Mouse (Mus musculus) gastrocnemius, postnatal 4 days (tissue): ENCODE measurements around the gene Ncapd2. TPM values are rescaled to one million over a fixed set of nuclear protein-coding genes. Genes with fewer than 3 reads are reported as not detected.
A peak's percentile ranks its signal among the peaks of the same experiment; 100 is the strongest.

ENCODE experiments used
- DNase-seq, 2 experiments: peaks; one replicate each; pipeline ENCODE4 v3.0.0; 2021 to 2022; ENCODE audit warnings: low spot score in 2 of 2, mixed read lengths in 2 of 2
- total RNA-seq, 2 experiments: library from RNA; stranded (reverse); gene quantifications; 2 replicates each; pipeline ENCODE4 v1.2.3; 2021

The Ncapd2 gene
- total RNA-seq, 2 experiments from 2014 or later, result 66.1 to 68.8 TPM

DNA sequence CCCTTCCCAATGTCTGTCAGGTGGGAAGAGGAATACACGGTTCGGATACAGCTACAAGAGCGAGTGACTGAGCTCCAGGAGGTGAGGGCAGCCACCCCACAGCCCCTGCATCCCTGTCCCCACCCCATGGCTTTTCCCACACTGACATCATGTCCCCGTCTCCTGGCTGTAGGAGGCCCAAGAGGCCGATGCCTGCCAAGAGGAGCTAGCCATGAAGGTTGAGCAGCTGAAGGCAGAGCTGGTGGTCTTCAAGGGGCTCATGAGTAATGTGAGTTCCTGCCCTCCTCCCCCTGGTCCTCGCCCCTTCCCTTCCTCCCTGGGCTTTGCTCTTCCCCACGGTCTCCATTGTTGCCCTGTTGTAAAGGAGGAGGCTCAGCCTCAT, 41.9 kb downstream of the Ncapd2 start:
- DNase-seq, result no peak

DNA sequence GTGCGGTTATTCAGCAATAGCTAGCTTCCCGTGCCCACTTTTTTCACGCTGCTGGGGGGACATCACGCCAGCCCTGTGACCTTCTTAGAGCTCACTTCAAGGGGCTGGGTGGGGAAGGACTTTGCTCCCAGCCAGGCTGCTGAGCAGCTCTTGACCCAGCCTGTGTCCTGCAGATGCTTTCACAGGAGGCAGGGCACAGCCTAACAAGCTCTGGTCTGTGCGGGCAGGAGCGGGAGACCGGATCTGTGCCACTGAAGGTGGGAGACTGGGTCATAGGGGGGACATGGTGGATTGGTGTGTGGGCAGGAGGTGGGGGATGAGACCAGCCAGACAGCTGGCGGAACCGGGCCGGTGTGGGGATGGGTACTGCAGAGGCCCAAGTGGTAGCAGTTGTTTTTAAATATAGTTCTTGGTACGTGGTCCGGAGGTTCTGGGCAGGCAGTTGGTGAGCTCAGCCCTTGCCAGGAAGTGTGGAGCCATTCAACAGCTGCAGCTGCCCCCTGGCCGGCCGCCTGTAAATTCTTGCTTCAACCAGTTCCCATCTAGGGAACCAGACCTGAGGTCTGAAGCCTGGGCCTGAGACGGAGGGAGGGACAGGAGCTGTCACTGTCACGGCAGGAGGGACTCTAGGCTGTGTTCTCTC, 42.5 kb downstream of the Ncapd2 start:
- peak in 1 of 2 experiments; percentile 81 for DNase-seq

DNA sequence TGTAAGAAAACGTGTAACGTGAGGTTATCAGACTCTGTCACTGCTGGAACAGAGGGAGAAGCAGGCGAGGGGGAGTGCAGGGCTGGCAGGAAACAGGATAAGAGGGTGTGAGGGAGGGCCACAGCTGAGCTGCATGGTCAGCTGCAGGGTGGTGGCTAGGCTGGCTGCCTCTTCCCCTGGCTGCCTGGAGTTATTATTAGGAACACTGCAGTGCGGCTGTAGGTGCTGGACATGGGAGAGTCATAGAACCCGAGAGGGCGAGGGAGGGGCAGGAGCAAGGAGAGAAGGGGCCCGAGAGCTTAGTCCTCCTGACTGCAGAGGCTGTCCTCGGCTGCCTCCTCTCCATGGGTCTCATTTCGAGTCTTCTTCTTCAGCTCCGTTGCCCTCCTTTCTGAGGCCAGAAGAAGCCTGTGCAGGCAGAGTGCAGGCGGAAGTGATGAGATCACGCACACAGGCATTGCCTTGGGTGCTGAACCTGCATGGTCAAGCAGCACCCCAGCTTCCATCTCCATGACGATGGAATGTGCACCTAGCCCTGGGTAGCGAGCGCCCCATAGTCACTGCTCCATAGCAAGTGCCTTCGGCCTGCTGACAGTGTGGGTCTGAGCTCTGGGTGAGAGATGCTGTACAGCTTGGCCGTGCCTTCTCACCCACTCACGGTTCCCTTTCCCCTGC, 43.1 kb downstream of the Ncapd2 start:
- DNase-seq, result peak in 1 of 2 experiments; percentile 61

DNA sequence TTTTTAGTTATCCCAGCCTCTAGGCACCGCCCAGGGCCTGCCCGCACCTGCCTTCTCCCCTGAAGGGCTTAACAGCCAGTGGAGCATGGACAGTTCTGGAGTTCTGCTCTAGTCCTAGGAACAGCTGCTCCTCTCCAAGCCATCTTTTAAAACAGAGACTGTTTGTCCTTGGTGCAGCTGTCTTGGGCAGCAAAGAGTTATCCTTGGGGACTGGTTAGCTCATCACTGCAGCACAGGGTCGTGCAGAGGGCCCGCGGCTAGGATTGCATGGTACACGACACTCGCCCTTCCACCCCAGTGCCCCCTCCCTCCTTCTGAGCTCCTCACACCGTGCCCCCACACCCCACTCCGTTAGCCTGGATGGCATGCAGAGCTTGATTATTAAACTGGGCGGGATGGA, 44.2 kb downstream of the Ncapd2 start:
- peak in 1 of 2 experiments; percentile 42 for DNase-seq

DNA sequence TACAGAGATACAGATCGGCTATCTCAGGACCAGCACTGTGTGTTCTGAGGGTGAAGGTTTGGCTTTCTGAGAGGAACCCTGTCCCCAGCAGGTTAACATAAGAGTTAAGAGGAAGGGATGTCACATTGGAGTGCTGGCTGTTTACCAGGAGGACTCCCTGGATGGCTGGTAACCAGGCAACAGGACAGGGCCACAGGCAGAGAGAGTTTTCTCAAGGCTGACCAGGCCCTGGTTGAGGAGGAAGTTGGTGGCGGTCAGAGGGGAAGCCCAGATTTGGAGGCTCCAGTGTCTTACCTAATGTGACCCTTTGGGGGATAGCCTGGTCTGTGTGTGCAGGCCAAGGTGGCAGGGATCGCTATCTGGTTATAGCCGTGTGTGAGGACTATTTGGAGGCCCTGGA, 44.7 kb downstream of the Ncapd2 start:
- DNase-seq, result peak in 1 of 2 experiments; percentile 40

DNA sequence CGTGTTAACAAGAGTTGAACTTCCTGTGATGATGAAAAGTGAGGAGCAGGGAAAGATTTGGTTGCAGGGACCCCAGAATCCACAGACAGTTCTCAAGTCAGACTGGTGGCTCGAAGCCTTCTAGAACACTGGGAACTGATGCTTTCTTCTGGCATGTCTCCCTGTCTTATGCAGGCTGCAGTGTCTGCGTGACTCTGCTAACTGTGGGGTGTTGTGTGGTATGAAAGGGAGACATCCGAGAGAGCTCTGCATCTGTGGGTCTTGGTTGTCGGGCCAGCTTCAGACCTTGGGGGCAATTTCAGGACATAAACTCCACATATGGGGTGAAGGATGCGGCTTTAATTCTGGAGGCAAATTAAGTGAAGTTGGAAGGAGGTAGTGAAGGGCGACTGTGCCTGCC, 45.4 kb downstream of the Ncapd2 start:
- no peak for DNase-seq

DNA sequence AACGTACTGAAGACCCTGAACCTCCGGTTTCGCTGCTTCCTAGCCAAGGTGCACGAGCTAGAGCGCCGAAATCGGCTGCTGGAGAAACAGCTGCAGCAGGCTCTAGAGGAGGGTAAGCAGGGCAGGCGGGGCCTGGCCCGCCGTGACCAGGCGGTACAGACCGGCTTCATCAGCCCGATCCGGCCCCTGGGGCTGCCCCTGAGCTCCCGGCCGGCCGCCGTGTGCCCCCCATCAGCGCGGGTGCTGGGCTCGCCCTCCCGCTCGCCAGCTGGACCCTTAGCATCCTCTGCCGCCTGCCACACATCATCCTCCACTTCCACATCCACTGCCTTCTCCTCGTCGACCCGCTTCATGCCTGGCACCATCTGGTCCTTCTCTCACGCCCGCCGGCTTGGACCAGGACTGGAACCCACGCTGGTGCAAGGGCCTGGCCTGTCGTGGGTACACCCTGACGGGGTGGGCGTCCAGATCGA, 46.0 kb downstream of the Ncapd2 start:
- DNase-seq, result peak in 1 of 2 experiments; percentile 29

DNA sequence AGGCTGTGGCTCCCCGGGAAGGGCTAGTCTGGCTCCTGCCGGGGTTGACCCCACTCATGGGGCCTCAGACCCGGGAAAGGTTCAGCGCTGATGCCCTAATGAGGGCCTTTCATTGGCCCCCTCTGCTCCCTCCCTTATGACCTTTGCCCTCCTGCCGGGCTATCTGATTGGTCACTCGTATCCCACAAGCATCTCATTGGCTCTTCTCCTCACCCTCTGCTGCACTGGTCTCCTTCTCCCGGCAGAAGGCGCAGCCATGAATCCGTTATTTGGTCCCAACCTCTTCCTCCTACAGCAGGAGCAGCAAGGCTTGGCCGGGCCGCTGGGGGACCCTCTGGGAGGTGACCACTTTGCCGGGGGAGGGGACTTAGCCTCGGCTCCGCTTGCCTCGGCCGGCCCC, 46.5 kb downstream of the Ncapd2 start, which contains the start of gene Iffo1:
TSS of gene Iffo1 (plus strand) at position 241 of the 400 bp plus-strand sequence.
- peak; percentile 71 to 87 for DNase-seq

DNA sequence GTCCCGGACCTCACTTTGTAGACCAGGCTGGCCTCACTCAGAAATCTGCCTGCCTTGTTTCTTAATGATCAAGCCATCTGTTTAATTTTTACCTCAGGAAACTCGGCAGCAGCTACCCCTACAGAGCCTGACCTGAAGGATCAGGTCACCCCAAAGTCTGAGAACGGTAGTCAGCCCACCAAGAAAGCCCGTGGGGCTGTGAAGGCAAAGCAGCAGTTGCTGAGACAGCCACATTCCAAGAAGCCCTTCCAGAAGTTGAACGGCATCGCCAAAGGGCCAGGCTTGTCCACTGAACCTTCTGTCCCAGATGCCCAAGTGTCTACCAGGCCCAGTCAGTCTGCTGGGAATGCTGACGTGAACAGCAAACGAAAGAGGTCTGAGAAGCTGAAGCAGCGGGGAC, 47.6 kb downstream of the Ncapd2 start:
- no peak for DNase-seq

DNA sequence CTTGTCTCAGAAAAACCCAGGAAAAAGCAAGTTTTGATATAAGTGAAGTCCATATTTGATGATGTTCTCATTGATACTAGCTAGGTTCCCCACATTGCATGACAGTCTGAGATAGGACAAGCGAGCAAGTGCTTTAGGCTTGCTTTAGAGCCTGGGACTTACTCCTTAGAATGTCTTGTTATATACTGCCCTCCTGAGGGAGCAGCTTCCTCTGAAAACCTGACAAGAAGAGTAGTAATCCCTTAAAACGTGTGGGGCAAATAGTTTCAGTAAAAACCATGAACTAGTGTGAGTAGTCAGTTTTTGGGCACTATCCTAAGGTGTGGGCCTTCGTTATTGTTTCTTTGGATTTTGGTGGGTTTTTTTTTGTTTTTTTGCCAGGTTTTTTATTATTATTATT, 48.4 kb downstream of the Ncapd2 start:
- no peak for DNase-seq

DNA sequence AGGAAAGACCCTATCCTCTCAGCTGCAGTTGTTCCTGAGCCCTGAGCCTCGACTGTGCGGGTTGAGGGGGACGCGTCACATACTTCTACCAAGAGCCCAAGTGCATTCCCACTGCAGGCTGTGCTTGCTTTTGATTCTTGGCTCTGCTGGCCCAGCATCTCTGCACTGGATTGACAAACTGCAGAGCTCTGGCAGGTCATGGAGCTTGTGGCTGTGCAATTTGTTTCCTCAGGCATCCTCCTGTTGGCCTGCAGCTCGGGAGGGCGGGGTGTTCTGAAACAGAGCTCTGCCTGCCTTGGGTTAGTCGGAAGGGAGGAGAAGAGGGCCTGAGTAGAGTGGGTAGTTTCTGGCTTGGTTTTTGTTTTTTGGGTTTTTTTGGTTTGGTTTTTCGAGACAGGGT, 49.1 kb downstream of the Ncapd2 start:
- DNase-seq, result no peak

DNA sequence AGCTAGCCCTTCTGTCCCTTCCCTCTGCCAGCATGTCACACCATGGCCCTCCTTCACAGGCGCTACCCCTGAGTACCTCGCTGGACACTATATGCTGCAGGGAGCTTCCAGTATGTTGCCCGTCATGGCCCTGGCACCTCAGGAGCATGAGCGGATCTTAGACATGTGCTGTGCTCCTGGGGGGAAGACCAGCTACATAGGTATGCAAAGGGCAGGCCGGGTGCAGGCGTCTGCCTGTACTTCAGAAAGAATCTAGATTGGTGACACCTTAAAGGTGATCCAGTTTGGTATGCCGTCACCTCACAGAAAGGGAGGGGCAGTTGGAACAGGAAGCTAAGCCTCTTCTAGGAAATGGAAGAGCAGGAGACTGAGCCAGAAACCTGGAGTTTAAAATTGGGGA, 51.8 kb downstream of the Ncapd2 start:
- no peak for DNase-seq

DNA sequence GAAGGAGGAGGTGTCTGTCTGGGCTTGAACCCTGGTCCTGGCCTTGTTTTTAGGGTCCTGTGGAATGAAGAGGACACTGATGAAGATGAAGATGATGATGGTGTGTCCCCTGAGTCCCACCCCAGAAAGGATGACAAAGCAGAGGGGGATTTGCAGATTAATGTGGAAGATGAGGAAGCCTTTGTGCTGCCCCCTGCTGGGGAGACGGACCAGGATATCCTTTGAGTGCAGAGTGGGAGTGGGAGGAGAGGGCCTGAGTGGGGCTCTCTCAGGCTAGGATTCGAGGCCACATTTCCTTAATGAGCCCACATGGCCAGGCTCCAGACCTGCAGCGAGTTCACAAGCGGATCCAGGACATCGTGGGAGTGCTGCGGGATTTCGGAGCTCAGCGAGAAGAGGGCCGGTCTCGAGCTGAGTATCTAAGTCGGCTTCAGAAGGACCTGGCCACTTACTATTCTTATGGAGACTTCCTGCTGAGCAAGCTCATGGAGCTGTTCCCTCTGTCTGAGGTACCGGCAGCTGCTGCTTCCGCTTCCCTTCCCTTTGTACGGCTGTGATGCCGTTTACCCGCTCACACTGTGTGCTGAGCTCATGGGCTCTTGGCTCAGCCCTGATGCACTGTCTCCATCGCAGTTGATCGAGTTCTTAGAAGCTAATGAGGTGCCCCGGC, 54.4 kb downstream of the Ncapd2 start:
- peak in 1 of 2 experiments; percentile 17 for DNase-seq

DNA sequence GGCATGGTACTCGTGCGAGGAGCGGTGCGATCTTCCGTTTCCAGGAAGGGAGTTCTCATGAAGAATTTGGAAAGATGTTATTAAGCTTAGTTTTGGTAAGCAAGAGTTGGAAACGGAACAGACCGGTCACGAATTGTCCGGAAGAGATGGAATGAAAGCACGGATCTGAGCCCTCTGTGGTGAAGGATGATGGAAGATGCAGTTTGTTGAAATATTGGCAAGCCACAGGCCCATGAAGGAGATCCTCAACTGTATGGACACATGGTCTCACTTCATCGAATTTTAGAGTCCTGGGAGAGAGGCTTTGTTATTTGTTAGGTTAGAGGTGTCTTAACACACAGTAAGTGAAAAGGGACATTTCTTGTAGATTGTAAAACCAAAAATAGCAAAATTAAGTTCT, 59.0 kb downstream of the Ncapd2 start:
- no peak for DNase-seq

DNA sequence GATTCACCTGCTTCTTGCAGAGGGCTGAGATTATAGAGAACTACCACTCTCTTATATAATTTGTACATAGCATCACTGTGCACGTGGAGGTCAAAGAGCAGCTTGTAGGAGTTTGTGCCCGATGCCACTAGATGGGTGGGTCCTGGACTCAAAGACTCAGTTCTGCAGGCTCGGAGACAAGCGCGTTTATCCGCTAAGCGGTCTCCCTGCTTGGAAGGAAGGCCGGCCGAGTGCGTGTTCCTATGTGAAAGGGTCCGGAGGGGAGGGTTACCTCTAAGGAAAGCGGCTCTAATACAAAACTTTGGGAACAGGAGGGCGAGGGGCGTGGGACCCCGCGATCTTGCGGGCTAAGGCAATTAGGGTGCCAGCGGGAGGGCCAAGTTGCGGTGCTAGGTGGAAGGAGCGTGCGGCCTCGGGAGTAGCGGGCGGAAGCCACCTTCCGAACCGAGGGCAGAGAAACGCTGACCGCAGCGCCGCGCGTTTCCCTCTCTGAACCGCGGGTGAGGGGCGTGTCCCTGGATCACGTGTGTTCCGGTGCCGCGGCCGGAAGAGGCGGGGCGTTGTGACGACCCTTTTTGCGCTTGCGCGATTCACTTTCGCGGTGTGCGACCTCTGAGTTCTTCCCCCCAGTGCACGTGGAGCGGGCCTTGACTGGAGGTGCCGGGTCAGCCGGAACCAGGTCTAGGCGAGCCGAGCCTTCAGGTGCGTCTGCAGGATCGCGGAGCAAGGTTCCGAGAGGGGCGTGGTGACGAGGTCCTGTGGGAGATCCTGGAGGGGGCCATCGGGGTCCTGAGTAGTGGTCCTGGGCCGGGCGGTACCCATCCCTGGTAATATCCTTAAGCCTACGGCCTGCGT, 60.0 kb downstream of the Ncapd2 start, which contains the start of gene Nop2:
TSS of gene Nop2 (plus strand) at position 608 of the 855 bp plus-strand sequence.
- DNase-seq, result peak; percentile 80 to 88

DNA sequence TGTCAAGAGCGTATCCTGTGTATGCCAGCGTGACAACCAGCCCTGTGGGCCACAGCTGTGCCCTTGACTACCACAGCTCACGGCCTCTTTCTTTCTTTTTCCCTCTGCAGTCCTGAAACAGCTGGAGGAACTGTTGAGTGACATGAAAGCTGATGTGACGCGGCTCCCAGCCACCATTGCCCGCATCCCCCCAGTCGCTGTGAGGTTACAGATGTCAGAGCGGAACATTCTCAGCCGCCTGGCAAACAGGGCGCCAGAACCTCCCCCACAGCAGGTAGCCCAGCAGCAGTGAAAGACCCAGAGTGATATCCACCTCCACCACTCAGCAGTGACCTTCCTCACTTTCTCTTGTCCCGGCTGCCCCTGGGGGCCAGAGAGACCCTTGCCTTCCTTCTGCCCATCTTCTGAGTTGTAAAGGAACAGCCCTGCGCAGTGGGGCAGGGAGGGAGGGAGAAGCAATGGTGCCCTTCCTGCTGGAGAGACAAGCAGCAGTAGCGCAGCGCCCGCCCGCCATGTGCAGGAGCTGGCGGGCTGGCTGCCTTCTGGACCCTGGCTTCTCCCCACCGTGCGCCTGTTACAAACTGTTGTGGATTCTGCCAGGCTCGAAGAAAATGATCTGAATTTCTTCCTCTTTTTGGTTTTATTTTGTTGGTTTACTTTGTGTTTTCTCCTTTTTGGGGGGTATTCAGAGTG, 61.6 kb downstream of the Ncapd2 start:
- DNase-seq, result no peak

DNA sequence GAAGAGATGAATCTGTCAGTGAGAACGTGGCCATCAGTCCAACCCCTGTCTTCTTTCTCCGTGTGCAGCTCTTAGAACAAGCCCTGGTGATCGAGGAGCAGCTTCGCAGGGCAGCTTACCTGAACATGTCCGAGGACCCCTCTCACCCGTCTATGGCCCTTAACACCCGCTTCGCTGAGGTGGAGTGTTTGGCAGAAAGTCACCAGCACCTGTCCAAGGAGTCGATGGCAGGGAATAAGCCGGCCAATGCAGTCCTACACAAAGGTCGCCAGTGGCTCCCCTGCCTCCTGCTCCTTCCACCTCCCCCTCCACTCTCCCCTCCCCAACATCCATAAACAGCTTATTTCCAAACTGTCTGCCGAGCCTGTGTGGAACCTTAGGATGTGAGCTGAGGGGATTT, 62.8 kb downstream of the Ncapd2 start:
- DNase-seq, result no peak

DNA sequence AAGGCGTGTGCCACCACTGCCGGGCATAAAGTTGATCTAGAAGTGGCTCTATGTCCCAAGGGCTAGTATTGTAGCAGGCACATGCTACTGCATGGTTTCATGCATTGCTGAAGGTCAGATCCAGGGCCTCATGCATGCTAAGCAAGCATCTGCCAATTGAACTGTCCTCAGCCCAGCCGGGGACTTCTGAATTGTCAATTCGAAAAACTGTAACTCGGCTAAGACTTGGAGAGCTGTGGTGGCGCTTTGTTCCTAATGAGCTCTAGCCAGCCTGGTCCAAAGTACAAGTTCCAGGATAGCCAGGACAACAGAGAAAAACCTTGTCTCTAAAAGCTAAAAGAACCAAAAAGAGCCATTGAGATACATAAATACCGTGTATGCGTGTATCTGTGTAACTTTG, 72.1 kb downstream of the Ncapd2 start:
- DNase-seq, result no peak
